Comparison of ENCODE assay signal across 12 mouse cellular contexts in the genomic region with DNA sequence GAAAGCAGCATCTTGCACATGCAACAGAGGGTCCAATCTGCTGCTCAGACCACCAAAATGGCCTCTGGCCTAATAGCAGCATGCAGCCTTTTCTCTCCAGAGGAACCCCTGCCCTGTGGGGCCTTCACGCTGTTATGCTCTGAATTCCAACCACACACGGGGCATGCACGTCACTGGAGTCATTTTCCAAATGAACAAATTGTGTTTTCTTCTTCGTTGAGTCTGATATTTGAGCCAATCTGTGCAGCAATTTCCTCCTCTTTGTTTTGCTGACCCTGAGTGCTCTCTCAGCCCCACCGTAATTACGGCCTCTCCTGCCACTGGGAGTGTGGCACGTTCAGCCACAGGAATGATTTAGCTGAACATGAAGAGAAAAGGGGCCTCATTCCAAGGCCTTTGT.
DNase-seq lines count a peak whose midpoint lies in the region; ATAC-seq lines count a peak whose summit lies in the region.
"Had no signal": no experiment of that assay in that cellular context is flagged by ENCODE, and none has a peak within 500 bp of the region (broad histone marks: within the 10 kb centered on the region; RNA-seq: fewer than 3 reads in every experiment).

No protein-coding gene starts in this region.

- H3K9ac ChIP-seq in kidney, embryonic 15.5 days: no peak overlapping the region
- no peak overlapping the region for H3K9ac ChIP-seq in hindbrain, embryonic 12.5 days
- no peak overlapping the region for H3K9ac ChIP-seq in neural tube, embryonic 15.5 days (replicated peaks)
- H3K9ac ChIP-seq: intestine, embryonic 15.5 days; midbrain, embryonic 15.5 days had no signal

- H3K27ac ChIP-seq in kidney, embryonic 15.5 days: no peak overlapping the region
- peak overlapping the region; percentile 24; the same call in 1 of the 2 replicates for H3K27ac ChIP-seq in hindbrain, embryonic 12.5 days
- H3K27ac ChIP-seq in neural tube, embryonic 15.5 days (replicated peaks): no peak overlapping the region
- H3K27ac ChIP-seq: intestine, embryonic 15.5 days; midbrain, embryonic 15.5 days had no signal

- H3K4me2 ChIP-seq in kidney, embryonic 15.5 days: no peak overlapping the region
- no peak overlapping the region for H3K4me2 ChIP-seq in hindbrain, embryonic 12.5 days (replicated peaks)
- no peak overlapping the region for H3K4me2 ChIP-seq in neural tube, embryonic 15.5 days
- H3K4me2 ChIP-seq: intestine, embryonic 15.5 days; midbrain, embryonic 15.5 days had no signal

- peak; percentile 40; the same call in 1 of the 2 replicates for ATAC-seq in kidney, embryonic 15.5 days (replicated peaks; ENCODE audit: low FRiP score)
- no peak for ATAC-seq in hindbrain, embryonic 12.5 days (ENCODE audit: low FRiP score)
- 0 out of 2 replicates have a peak, but pooled peaks have one; percentile 25 for ATAC-seq in neural tube, embryonic 15.5 days (ENCODE audit: low FRiP score)
- ATAC-seq: intestine, embryonic 15.5 days; midbrain, embryonic 15.5 days had no signal

- H3K4me3 ChIP-seq in kidney, embryonic 15.5 days (replicated peaks): no peak overlapping the region
- H3K4me3 ChIP-seq in hindbrain, embryonic 12.5 days: no peak overlapping the region
- no peak overlapping the region for H3K4me3 ChIP-seq in neural tube, embryonic 15.5 days (replicated peaks)
- H3K4me3 ChIP-seq: intestine, embryonic 15.5 days; midbrain, embryonic 15.5 days had no signal

- H3K9me3 ChIP-seq in kidney, embryonic 15.5 days (replicated peaks): no peaks in the 10 kb centered on the region
- no peaks in the 10 kb centered on the region for H3K9me3 ChIP-seq in hindbrain, embryonic 12.5 days (replicated peaks)
- no peaks in the 10 kb centered on the region for H3K9me3 ChIP-seq in neural tube, embryonic 15.5 days (replicated peaks)
- H3K9me3 ChIP-seq: intestine, embryonic 15.5 days; midbrain, embryonic 15.5 days had no signal

- H3K36me3 ChIP-seq in kidney, embryonic 15.5 days: no peaks in the 10 kb centered on the region
- no peaks in the 10 kb centered on the region for H3K36me3 ChIP-seq in hindbrain, embryonic 12.5 days
- H3K36me3 ChIP-seq in neural tube, embryonic 15.5 days: no peaks in the 10 kb centered on the region
- H3K36me3 ChIP-seq: intestine, embryonic 15.5 days; midbrain, embryonic 15.5 days had no signal

- H3K27me3 ChIP-seq in kidney, embryonic 15.5 days: no peaks in the 10 kb centered on the region
- no peaks in the 10 kb centered on the region for H3K27me3 ChIP-seq in hindbrain, embryonic 12.5 days
- H3K27me3 ChIP-seq in neural tube, embryonic 15.5 days (replicated peaks): no peaks in the 10 kb centered on the region
- H3K27me3 ChIP-seq: intestine, embryonic 15.5 days; midbrain, embryonic 15.5 days had no signal

- DNase-seq in kidney, postnatal 36 days: no peak
- peak; percentile 30 for DNase-seq in embryo, embryonic 11 days
- no peak for DNase-seq in heart, adult 18-20 months
- no peak for DNase-seq in T-cell, adult 2 months (ENCODE audit: low spot score)
- no peak for DNase-seq in spleen, postnatal 10 days (ENCODE audit: low spot score in 2 of 2)
- DNase-seq: kidney, postnatal 25 days; thymus, postnatal 25 days had no signal

- H3K4me1 ChIP-seq in kidney, embryonic 15.5 days: 0 out of 2 replicates have a peak, but pooled peaks cover 3% of the 10 kb centered on the region
- peaks cover 11% of the 10 kb centered on the region for H3K4me1 ChIP-seq in hindbrain, embryonic 12.5 days
- peaks cover 18% of the 10 kb centered on the region for H3K4me1 ChIP-seq in neural tube, embryonic 15.5 days
- H3K4me1 ChIP-seq: intestine, embryonic 15.5 days; midbrain, embryonic 15.5 days had no signal

- WGBS in kidney, embryonic 15.5 days: 4% methylated on average over 7 of the region's 7 CpGs
- 19% methylated on average over 7 of the region's 7 CpGs for WGBS in hindbrain, embryonic 12.5 days
- WGBS in neural tube, embryonic 15.5 days: 31% methylated on average over 7 of the region's 7 CpGs
